Mouse (Mus musculus) limb, embryonic 11.5 days (tissue): ENCODE data around the gene Wwox. TPM values are rescaled to one million over a fixed set of nuclear protein-coding genes. Genes with fewer than 3 reads are reported as not detected.

Experiments
- ATAC-seq: fragments of 200-750 bp; cut with Nextera tagmentation; 2 replicates; pipeline ENCODE4 v1.8.0; 2017; ENCODE audit warnings: low read depth; ENCODE audit not compliant: insufficient number of reproducible peaks, low FRiP score, low TSS enrichment
- DNase-seq: peaks from one replicate; pipeline ENCODE4 v3.0.0-alpha.2; 2015; ENCODE audit warnings: low spot score
- H3K27ac ChIP-seq: fragments of 300-500 bp; sonication (generic); replicated peaks from 2 replicates; pipeline ENCODE4 v1.5.1; 2014; ENCODE audit warnings: low read depth, mild to moderate bottlenecking, low read length
- H3K27me3 ChIP-seq: fragments of 300-500 bp; sonication (generic); 2 replicates; pipeline ENCODE4 v1.6.1; 2014; ENCODE audit warnings: mild to moderate bottlenecking, low read length, mixed read lengths; ENCODE audit not compliant: control insufficient read depth, insufficient read depth
- H3K36me3 ChIP-seq: fragments of 300-500 bp; sonication (generic); 2 replicates; pipeline ENCODE4 v1.6.1; 2014; ENCODE audit warnings: mild to moderate bottlenecking, low read length, moderate library complexity, mixed read lengths; ENCODE audit not compliant: control insufficient read depth, insufficient read depth
- H3K4me1 ChIP-seq: fragments of 300-500 bp; sonication (generic); 2 replicates; pipeline ENCODE4 v1.6.1; 2014; ENCODE audit warnings: low read length, mixed read lengths; ENCODE audit not compliant: control insufficient read depth, insufficient read depth
- H3K4me2 ChIP-seq: fragments of 300-500 bp; sonication (generic); 2 replicates; pipeline ENCODE4 v1.6.1; 2014; ENCODE audit warnings: low read depth, mild to moderate bottlenecking, moderate library complexity; ENCODE audit not compliant: severe bottlenecking
- H3K4me3 ChIP-seq: fragments of 300-500 bp; sonication (generic); 2 replicates; pipeline ENCODE4 v1.5.1; 2014; ENCODE audit warnings: low read depth, low read length
- H3K9ac ChIP-seq: fragments of 300-500 bp; sonication (generic); 2 replicates; pipeline ENCODE4 v1.6.1; 2014; ENCODE audit warnings: mild to moderate bottlenecking, low read length
- H3K9me3 ChIP-seq: fragments of 300-500 bp; sonication (generic); 2 replicates; pipeline ENCODE4 v1.6.1; 2016; ENCODE audit warnings: low read length; ENCODE audit not compliant: control insufficient read depth
- WGBS: fragments of 180-500 bp; shearing (Covaris S2); extraction: QIAGEN DNeasy Blood & Tissue Kit; methylation state at CpG from one replicate; pipeline ENCODE4 v1.1.7; 2014; 5-methylcytosine and 5-hydroxymethylcytosine counted together
- polyA plus RNA-seq: library from polyadenylated mRNA; unstranded; fragments of >200 nt; fragmentation: Nextera tagmentation; extraction: Ambion mirVana; gene quantifications from 2 replicates; pipeline ENCODE4 v1.2.1, GENCODE M21; 2014

Gene Wwox
- polyA plus RNA-seq, 1 experiment from 2014 or later, result 7.3 TPM

DNA sequence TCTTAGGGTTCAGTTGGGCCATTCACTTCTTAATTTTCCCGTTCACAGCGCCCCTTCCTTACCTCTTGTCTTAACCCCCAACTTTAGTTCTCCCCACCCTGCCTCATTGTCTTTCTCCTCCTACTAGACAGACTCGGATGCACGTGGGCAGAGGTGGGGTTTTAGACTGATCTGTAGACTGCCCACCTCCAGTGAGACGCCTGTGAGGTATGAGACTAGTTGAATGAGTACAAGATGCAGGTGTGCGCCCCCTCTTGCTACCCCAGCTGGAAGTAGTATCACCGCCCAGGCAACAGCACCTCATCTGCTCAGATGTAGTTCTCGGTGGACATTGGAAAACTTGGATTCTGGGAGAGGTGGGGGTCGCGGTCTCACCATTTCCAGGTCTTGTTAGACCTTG lies 437.8 kb downstream of the Wwox start:
- WGBS, result 75% methylated on average over 10 of the region's 10 CpGs
- Histone ChIP-seq H3K9ac (no peak overlapping the region), H3K4me1 (peaks cover 4% of the 10 kb centered on the region; the same call in 1 of the 2 replicates)

DNA sequence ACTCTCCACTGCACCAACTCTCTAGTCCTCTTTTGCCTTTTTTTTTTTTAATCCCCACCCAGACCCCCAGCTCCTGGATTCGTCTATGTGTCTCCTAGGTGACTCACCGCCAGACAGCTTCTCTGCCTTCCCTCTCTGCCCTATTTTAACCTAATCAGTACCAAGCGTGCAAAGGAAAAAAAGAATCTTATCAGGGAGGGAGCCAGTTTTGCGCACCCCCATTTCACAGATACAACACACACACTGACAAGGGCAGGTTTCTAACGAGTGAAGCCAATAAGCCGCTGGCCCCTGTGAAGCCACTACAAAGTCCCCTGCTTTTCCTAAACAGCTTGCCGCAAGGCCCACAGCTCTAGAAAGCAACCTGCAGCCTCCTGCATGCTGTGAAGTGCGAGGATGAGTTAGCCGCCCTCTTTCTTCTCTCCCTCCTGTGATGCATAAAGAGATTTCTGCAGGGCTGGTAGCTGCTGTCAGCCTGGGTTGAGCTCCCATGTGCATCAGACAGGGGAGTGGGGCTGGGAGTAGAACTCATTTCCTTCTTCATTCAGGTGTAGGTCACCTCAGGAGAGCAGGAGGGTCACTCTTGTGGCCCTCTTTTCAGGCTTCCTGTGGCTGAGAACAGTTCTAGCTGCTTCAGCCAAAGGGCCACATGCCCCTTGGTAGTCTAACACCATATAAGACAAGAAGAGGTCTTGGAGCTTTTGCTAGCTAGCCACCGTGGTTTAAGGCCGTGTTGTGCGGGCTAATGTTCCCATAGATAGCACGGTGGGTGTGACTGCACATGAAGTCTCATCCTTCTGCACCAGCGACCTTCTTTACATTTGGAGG lies 439.2 kb downstream of the Wwox start:
- no peak overlapping the region for H3K9ac ChIP-seq
- H3K36me3 ChIP-seq, result no peaks in the 10 kb centered on the region
- DNase-seq, result no peak
- H3K27me3 ChIP-seq, result no peaks in the 10 kb centered on the region
- H3K4me2 ChIP-seq, result no peak overlapping the region
- no peaks in the 10 kb centered on the region for H3K9me3 ChIP-seq
- no peak for ATAC-seq
- H3K4me3 ChIP-seq, result no peak overlapping the region
- no peak overlapping the region for H3K27ac ChIP-seq
- H3K4me1 ChIP-seq, result peaks cover 11% of the 10 kb centered on the region
- 71% methylated on average over 14 of the region's 14 CpGs for WGBS

More for the DNA sequence above, 437.8 kb downstream of the Wwox start:
- ATAC-seq, result no peak
- Histone ChIP-seq H3K27ac (no peak overlapping the region), H3K4me3 (no peak overlapping the region), H3K27me3 (no peaks in the 10 kb centered on the region), H3K36me3 (no peaks in the 10 kb centered on the region), H3K9me3 (no peaks in the 10 kb centered on the region), H3K4me2 (no peak overlapping the region)
- DNase-seq, result no peak

DNA sequence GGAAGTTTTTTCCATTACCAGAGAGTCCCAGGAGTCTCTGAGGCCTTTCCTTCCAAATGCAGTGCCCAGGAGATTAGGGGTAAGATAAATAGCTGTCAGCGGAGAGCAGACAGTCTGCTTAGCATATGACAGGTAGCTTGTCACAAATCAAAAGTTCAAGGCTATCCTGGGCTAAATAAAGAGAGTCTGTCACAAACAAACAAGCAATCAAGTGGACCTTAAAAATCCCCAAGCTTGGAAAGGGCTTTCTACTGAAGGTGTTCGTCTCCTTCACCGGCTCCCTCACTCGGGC lies 439.8 kb downstream of the Wwox start:
- Histone ChIP-seq H3K9me3 (no peaks in the 10 kb centered on the region), H3K9ac (no peak overlapping the region), H3K4me3 (no peak overlapping the region), H3K27ac (no peak overlapping the region), H3K27me3 (no peaks in the 10 kb centered on the region), H3K4me1 (peaks cover 11% of the 10 kb centered on the region), H3K36me3 (no peaks in the 10 kb centered on the region), H3K4me2 (no peak overlapping the region)
- DNase-seq, result no peak
- no peak for ATAC-seq
- 81% methylated on average over 4 of the region's 4 CpGs for WGBS

DNA sequence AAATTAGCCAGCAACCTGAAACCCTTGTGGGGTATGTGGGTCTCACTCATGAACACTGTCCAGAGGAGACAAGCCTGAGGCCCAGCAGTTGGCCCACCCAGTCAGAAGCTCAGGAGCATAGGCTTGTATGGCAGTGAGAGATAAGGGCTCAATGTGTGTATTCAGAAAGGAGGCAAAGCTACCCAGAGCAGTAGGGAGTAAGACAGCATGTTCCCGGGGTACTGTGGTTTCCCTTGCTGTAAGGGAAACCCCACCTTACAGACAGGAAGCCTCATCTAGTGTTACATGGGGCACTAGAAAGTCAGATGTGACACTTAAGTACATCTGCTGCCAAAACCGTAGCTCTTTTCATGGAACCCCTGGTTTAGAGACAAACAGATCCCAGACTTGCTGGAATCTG lies 440.2 kb downstream of the Wwox start:
- H3K4me1 ChIP-seq, result peaks cover 11% of the 10 kb centered on the region
- 85% methylated on average over 2 of the region's 2 CpGs for WGBS
- no peak overlapping the region for H3K27ac ChIP-seq

DNA sequence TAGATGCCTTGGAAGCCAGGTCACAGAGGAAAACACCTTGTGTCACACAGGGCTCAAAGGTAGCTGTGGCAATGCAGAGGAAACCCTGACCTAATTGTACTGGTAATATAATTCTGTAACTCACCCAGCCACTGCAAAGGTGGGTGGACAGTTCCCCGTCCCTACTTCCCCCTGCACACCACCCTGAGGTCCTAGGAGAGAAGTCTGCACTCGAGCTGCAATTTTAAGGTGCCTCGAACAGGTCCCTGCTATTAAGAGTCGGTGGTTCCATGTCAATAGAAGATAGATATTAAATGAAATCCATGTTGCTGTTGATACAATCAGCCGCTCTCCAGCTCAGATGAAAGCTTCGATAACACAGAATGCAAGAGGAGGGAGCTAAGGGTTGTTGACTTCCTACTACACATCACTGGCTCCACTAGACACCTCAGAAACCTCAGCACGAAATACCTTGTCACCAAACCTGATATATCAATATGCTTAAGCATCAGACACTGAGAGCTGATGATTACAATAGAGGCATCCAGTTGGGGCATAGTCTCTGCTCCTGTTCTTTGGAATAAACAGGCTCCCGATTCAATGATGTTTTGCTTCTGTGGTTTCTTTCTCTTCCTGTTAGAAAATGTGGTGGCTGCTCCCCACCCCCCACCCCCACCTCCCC lies 441.1 kb downstream of the Wwox start:
- Histone ChIP-seq H3K4me2 (no peak overlapping the region), H3K9me3 (no peaks in the 10 kb centered on the region), H3K4me3 (no peak overlapping the region), H3K4me1 (peaks cover 11% of the 10 kb centered on the region), H3K27me3 (no peaks in the 10 kb centered on the region), H3K9ac (no peak overlapping the region), H3K36me3 (no peaks in the 10 kb centered on the region), H3K27ac (no peak overlapping the region)
- WGBS, result 85% methylated on average over 8 of the region's 8 CpGs
- ATAC-seq (no peak), DNase-seq (no peak)

More for the DNA sequence above, 440.2 kb downstream of the Wwox start:
- Histone ChIP-seq H3K27me3 (no peaks in the 10 kb centered on the region), H3K4me3 (no peak overlapping the region), H3K9me3 (no peaks in the 10 kb centered on the region), H3K9ac (no peak overlapping the region), H3K4me2 (no peak overlapping the region), H3K36me3 (no peaks in the 10 kb centered on the region)
- DNase-seq (no peak), ATAC-seq (0 out of 2 replicates have a peak, but pooled peaks have one; percentile 42)

DNA sequence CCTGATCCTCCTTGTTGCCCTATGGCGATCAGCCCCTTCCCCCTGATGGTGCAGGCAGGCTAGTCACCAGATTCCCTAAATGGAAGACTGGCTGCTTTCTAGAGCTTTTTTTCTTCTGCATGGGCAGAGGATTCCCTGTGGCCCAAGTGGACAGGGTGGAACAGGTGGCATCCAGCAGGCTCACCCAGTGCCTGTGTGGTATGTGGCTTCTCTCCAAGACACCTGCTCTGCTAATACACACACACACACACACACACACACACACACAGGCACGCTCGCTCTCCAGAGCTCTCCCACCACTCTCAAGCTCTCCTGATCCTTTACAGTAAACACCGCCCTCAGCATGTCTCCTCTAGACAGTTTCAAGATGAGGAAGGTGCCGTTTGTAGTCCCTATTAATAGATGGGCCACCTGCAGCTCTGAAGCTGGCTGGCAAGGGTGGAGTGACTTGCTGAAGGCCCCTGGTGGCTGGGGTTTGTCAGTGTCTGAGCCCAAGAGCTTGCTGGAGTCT lies 442.5 kb downstream of the Wwox start:
- no peaks in the 10 kb centered on the region for H3K9me3 ChIP-seq
- H3K27me3 ChIP-seq, result no peaks in the 10 kb centered on the region
- H3K9ac ChIP-seq, result no peak overlapping the region
- DNase-seq (no peak), ATAC-seq (no peak)
- H3K4me2 ChIP-seq, result no peak overlapping the region
- no peak overlapping the region for H3K4me3 ChIP-seq
- WGBS, result 51% methylated on average over 5 of the region's 5 CpGs
- H3K36me3 ChIP-seq, result no peaks in the 10 kb centered on the region
- peaks cover 7% of the 10 kb centered on the region for H3K4me1 ChIP-seq
- H3K27ac ChIP-seq, result no peak overlapping the region

DNA sequence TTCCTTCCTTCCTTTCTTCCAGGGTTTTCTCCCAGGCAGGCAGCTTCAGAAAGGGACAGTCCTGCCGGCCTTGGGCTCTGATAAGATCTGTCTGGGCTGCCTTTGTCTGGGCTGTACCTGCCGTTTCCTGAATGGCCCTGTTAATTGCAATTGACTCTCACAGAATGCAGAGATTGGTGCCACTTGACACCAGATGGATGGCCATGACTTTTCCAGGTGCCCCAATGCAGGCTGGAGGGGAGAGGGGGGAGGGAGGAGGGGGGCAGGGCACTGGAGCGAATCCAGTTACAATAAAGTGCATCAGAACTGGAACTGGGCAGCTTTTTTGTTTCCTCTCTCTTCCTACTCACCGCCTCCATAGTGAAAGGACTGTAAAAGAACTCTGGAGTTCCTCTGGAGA lies 443.0 kb downstream of the Wwox start:
- H3K27me3 ChIP-seq, result no peaks in the 10 kb centered on the region
- no peaks in the 10 kb centered on the region for H3K9me3 ChIP-seq
- 29% methylated on average over 4 of the region's 4 CpGs for WGBS
- no peak overlapping the region for H3K4me3 ChIP-seq
- H3K9ac ChIP-seq, result no peak overlapping the region
- DNase-seq, result no peak
- no peak for ATAC-seq
- no peaks in the 10 kb centered on the region for H3K36me3 ChIP-seq
- H3K4me1 ChIP-seq, result peaks cover 7% of the 10 kb centered on the region
- H3K4me2 ChIP-seq, result no peak overlapping the region
- H3K27ac ChIP-seq, result no peak overlapping the region

DNA sequence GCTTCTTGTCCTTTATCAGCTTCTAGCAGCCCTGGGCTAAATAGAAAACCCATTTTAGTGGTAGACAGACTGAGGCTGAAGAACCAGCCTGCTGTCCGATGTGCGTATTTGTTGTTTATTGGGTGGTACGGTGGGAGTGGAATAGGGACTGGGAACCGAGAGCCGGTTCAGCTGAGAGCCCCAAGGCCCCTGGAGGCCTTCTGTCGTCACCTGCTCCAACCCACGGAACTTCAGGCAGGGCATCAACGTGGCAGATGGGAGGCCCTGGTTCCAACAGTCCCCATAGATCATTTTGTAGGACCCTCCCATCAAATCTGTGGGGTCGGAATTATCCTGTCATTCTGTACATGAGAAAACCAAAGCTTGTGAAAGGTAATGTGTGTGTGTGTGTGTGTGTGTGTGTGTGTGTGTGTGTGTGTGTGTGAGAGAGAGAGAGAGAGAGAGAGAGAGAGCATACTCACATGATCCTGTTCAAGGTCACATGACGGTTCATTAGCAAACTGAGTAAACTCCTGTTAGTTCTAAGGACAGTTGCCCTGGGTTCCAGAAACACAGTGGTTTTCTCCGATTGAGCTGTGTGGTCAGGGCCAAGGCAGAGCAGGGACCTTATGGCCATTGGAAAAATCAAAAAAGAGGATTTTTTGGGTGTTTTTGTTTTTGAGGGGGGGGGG lies 443.6 kb downstream of the Wwox start:
- no peak for ATAC-seq
- WGBS, result 84% methylated on average over 11 of the region's 11 CpGs

More for the DNA sequence above, 443.6 kb downstream of the Wwox start:
- H3K4me3 ChIP-seq, result no peak overlapping the region
- no peaks in the 10 kb centered on the region for H3K27me3 ChIP-seq
- H3K9ac ChIP-seq, result no peak overlapping the region
- H3K36me3 ChIP-seq, result no peaks in the 10 kb centered on the region
- no peak for DNase-seq
- H3K4me1 ChIP-seq, result peaks cover 7% of the 10 kb centered on the region
- H3K9me3 ChIP-seq, result no peaks in the 10 kb centered on the region
- H3K4me2 ChIP-seq, result no peak overlapping the region
- H3K27ac ChIP-seq, result no peak overlapping the region
